ENCODE assay signal across 17 mouse cellular contexts in genomic region chr6:52952526-52952900, GRCm38 (mm10).
DNase-seq lines count a peak whose midpoint lies in the region; ATAC-seq lines count a peak whose summit lies in the region.
"Had no signal": no experiment of that assay in that cellular context is flagged by ENCODE, and none has a peak within 500 bp of the region (broad histone marks: within the 10 kb centered on the region; RNA-seq: fewer than 3 reads in every experiment).

No protein-coding gene starts in this region.

- no peak overlapping the region for H3K4me2 ChIP-seq in forebrain, embryonic 14.5 days (ENCODE audit: low read length)
- no peak overlapping the region for H3K4me2 ChIP-seq in forebrain, embryonic 15.5 days (replicated peaks)
- H3K4me2 ChIP-seq in intestine, embryonic 15.5 days (replicated peaks): no peak overlapping the region
- no peak overlapping the region for H3K4me2 ChIP-seq in intestine, embryonic 16.5 days (ENCODE audit: low read depth, low read length)
- H3K4me2 ChIP-seq in limb, embryonic 12.5 days: no peak overlapping the region
- H3K4me2 ChIP-seq: limb, embryonic 13.5 days; liver, embryonic 15.5 days had no signal

- no peaks in the 10 kb centered on the region for H3K9me3 ChIP-seq in forebrain, embryonic 14.5 days (replicated peaks; ENCODE audit: control insufficient read depth, low read length)
- H3K9me3 ChIP-seq in forebrain, embryonic 15.5 days: no peaks in the 10 kb centered on the region
- H3K9me3 ChIP-seq in intestine, embryonic 15.5 days: no peaks in the 10 kb centered on the region
- H3K9me3 ChIP-seq in intestine, embryonic 16.5 days (ENCODE audit: control insufficient read depth, low read length): no peaks in the 10 kb centered on the region
- H3K9me3 ChIP-seq in embryonic facial prominence, embryonic 10.5 days: no peaks in the 10 kb centered on the region
- H3K9me3 ChIP-seq in limb, embryonic 12.5 days: no peaks in the 10 kb centered on the region
- H3K9me3 ChIP-seq: limb, embryonic 13.5 days; liver, embryonic 15.5 days; megakaryocyte, embryonic 14.5 days had no signal

- WGBS in forebrain, embryonic 14.5 days: 50% methylated on average over 8 of the region's 8 CpGs
- WGBS in forebrain, embryonic 15.5 days: 41% methylated on average over 8 of the region's 8 CpGs
- WGBS in intestine, embryonic 15.5 days: 50% methylated on average over 8 of the region's 8 CpGs
- 53% methylated on average over 8 of the region's 8 CpGs for WGBS in intestine, embryonic 16.5 days
- WGBS in embryonic facial prominence, embryonic 10.5 days: 65% methylated on average over 8 of the region's 8 CpGs
- WGBS in limb, embryonic 12.5 days: 62% methylated on average over 8 of the region's 8 CpGs

- peak; percentile 49 for DNase-seq in forebrain, embryonic 14.5 days (ENCODE audit: low spot score)
- no peak for DNase-seq in embryonic facial prominence, embryonic 10.5 days (ENCODE audit: low spot score)
- no peak for DNase-seq in kidney, postnatal 10 days
- DNase-seq: adrenal gland, postnatal 25 days; cerebellum, adult 9-11 months; heart, postnatal 14 days; kidney, adult 9 months; lung, postnatal 10 days; right cerebral cortex, postnatal 4 days had no signal

- peak; percentile 34; the same call in 1 of the 2 replicates for ATAC-seq in forebrain, embryonic 14.5 days
- no peak for ATAC-seq in forebrain, embryonic 15.5 days (replicated peaks)
- ATAC-seq in intestine, embryonic 15.5 days: no peak
- no peak for ATAC-seq in intestine, embryonic 16.5 days
- ATAC-seq in limb, embryonic 12.5 days (ENCODE audit: insufficient number of reproducible peaks, insufficient read depth, low FRiP score, low TSS enrichment, low read depth): no peak
- ATAC-seq: activated CD4-positive, CD25-positive, alpha-beta regulatory T cell, adult 4 months had no signal

- H3K4me3 ChIP-seq in forebrain, embryonic 14.5 days (ENCODE audit: low read depth, low read length): no peak overlapping the region
- H3K4me3 ChIP-seq in forebrain, embryonic 15.5 days: no peak overlapping the region
- H3K4me3 ChIP-seq in intestine, embryonic 15.5 days (replicated peaks): no peak overlapping the region
- no peak overlapping the region for H3K4me3 ChIP-seq in intestine, embryonic 16.5 days (ENCODE audit: low read length)
- H3K4me3 ChIP-seq in embryonic facial prominence, embryonic 10.5 days: no peak overlapping the region
- no peak overlapping the region for H3K4me3 ChIP-seq in limb, embryonic 12.5 days (replicated peaks)
- H3K4me3 ChIP-seq: limb, embryonic 13.5 days; liver, embryonic 15.5 days; megakaryocyte, embryonic 14.5 days had no signal

- no peak overlapping the region for H3K9ac ChIP-seq in forebrain, embryonic 14.5 days (ENCODE audit: low read length)
- H3K9ac ChIP-seq in forebrain, embryonic 15.5 days (replicated peaks): no peak overlapping the region
- H3K9ac ChIP-seq in intestine, embryonic 15.5 days: no peak overlapping the region
- no peak overlapping the region for H3K9ac ChIP-seq in intestine, embryonic 16.5 days (ENCODE audit: low read depth, low read length)
- H3K9ac ChIP-seq in limb, embryonic 12.5 days (replicated peaks): no peak overlapping the region
- H3K9ac ChIP-seq: limb, embryonic 13.5 days; liver, embryonic 15.5 days had no signal

- H3K27me3 ChIP-seq in forebrain, embryonic 14.5 days (replicated peaks; ENCODE audit: control insufficient read depth, insufficient read depth, low read length): no peaks in the 10 kb centered on the region
- H3K27me3 ChIP-seq in forebrain, embryonic 15.5 days: no peaks in the 10 kb centered on the region
- H3K27me3 ChIP-seq in intestine, embryonic 15.5 days (replicated peaks): no peaks in the 10 kb centered on the region
- H3K27me3 ChIP-seq in intestine, embryonic 16.5 days (replicated peaks; ENCODE audit: control insufficient read depth, insufficient read depth, low read length): no peaks in the 10 kb centered on the region
- no peaks in the 10 kb centered on the region for H3K27me3 ChIP-seq in embryonic facial prominence, embryonic 10.5 days (replicated peaks; ENCODE audit: low read depth, poor library complexity, severe bottlenecking)
- no peaks in the 10 kb centered on the region for H3K27me3 ChIP-seq in limb, embryonic 12.5 days
- H3K27me3 ChIP-seq: limb, embryonic 13.5 days; liver, embryonic 15.5 days had no signal

- no peaks in the 10 kb centered on the region for H3K36me3 ChIP-seq in forebrain, embryonic 14.5 days (ENCODE audit: control insufficient read depth, insufficient read depth, low read length)
- no peaks in the 10 kb centered on the region for H3K36me3 ChIP-seq in forebrain, embryonic 15.5 days
- no peaks in the 10 kb centered on the region for H3K36me3 ChIP-seq in intestine, embryonic 15.5 days
- no peaks in the 10 kb centered on the region for H3K36me3 ChIP-seq in intestine, embryonic 16.5 days (ENCODE audit: control insufficient read depth, insufficient read depth, low read length)
- H3K36me3 ChIP-seq in embryonic facial prominence, embryonic 10.5 days (replicated peaks): no peaks in the 10 kb centered on the region
- no peaks in the 10 kb centered on the region for H3K36me3 ChIP-seq in limb, embryonic 12.5 days
- H3K36me3 ChIP-seq: limb, embryonic 13.5 days; liver, embryonic 15.5 days had no signal

- peaks cover 12% of the 10 kb centered on the region; the same call in 1 of the 2 replicates for H3K4me1 ChIP-seq in forebrain, embryonic 14.5 days (ENCODE audit: control insufficient read depth, insufficient read depth, low read length)
- H3K4me1 ChIP-seq in forebrain, embryonic 15.5 days: peaks cover 17% of the 10 kb centered on the region
- H3K4me1 ChIP-seq in intestine, embryonic 15.5 days (replicated peaks): peaks cover 17% of the 10 kb centered on the region
- peaks cover 13% of the 10 kb centered on the region; the same call in 1 of the 2 replicates for H3K4me1 ChIP-seq in intestine, embryonic 16.5 days (ENCODE audit: control insufficient read depth, insufficient read depth, low read length)
- H3K4me1 ChIP-seq in embryonic facial prominence, embryonic 10.5 days: peaks cover 23% of the 10 kb centered on the region
- H3K4me1 ChIP-seq in limb, embryonic 12.5 days (replicated peaks): peaks cover 66% of the 10 kb centered on the region
- H3K4me1 ChIP-seq: megakaryocyte, embryonic 14.5 days had no signal

- no peak overlapping the region for H3K27ac ChIP-seq in forebrain, embryonic 14.5 days (ENCODE audit: low read depth, low read length)
- H3K27ac ChIP-seq in forebrain, embryonic 15.5 days (replicated peaks): no peak overlapping the region
- H3K27ac ChIP-seq in intestine, embryonic 15.5 days: 0 out of 2 replicates have a peak overlapping the region, but pooled peaks have one; percentile 32
- H3K27ac ChIP-seq in intestine, embryonic 16.5 days (ENCODE audit: low read length): no peak overlapping the region
- peak overlapping the region; percentile 60; the same call in 1 of the 2 replicates for H3K27ac ChIP-seq in embryonic facial prominence, embryonic 10.5 days (replicated peaks)
- H3K27ac ChIP-seq in limb, embryonic 12.5 days: peak overlapping the region; percentile 72; the same call in 1 of the 2 replicates
- H3K27ac ChIP-seq: liver, embryonic 15.5 days had no signal

Comparison
In these comparisons a context has a peak if more than half of its experiments do, and no peak if none do; other contexts are left out.
1. H3K27ac ChIP-seq: peak in intestine, embryonic 15.5 days (single experiment), embryonic facial prominence, embryonic 10.5 days (single experiment) and limb, embryonic 12.5 days (single experiment); none in forebrain, embryonic 14.5 days (single experiment), forebrain, embryonic 15.5 days (single experiment) and intestine, embryonic 16.5 days (single experiment).